Mouse (Mus musculus) thymus, postnatal 25 days (tissue): ENCODE data around the gene Cpb2.

ENCODE experiments used
- DNase-seq: peaks from one replicate; pipeline ENCODE4 v3.0.0; 2022

Gene Cpb2

DNA sequence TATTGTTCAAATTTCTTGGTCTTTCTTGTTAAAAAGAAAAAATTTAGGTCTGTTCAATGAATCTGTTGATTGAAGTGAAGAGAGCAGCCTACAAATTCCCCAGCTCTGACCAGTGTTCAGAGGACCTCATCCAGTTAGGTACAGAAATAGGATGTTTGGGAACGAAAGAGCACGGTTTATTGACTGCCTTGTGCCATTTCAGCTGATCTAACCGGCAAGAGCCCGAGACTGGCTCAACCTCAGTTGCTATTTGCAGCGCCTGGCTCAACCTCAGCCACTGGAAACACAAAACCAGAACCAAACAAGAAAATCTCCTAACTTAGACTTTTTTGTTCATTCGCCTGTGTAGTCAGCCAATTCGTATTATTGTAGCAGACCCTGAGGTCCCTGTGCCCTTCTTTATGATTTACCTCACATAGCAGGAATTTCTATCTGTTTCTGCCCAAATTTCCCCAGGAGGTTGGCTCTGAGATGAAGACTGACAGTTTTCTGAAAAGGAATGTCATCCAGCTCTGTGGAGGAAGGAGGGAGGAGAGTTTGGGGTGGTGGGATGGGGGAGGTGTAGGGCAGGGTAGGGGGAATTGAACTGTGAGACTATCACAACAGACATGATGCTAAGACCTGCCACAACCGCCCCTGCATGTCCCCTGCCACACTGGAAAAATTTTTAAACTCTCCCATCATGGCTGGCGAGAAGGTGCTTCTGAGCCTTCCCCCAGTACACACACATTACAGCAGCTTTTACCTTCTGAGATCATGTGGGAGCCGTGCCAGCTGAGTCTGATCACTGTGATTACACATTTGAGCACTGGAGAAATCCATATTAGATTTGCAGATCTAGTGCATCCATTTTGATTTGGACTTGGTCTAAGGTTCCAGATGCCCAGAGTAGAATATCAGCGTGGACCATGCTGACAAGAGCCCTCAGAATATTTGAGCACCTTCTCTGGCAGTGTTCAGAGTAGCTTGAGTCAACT lies 4.2 kb downstream of the Cpb2 start:
- DNase-seq: no peak

DNA sequence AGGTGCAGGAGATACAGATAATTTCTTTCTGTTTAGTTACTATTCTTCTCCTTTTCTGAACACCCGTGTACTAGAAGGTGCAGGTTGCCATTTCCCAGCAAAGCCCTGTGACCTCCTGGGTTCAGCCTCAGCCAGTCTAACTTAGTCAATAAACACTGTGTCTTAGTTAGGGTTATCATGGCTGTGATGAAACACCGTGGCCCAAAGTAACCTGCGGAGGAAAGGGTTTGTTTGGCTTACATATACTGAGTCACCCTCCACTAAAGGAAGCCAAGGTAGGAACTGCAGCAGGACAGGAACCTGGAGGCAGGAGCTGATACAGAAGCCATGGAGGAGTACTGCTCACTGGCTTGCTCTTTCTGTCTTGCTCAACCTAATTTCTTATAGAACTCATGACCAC lies 8.3 kb downstream of the Cpb2 start:
- no peak for DNase-seq

DNA sequence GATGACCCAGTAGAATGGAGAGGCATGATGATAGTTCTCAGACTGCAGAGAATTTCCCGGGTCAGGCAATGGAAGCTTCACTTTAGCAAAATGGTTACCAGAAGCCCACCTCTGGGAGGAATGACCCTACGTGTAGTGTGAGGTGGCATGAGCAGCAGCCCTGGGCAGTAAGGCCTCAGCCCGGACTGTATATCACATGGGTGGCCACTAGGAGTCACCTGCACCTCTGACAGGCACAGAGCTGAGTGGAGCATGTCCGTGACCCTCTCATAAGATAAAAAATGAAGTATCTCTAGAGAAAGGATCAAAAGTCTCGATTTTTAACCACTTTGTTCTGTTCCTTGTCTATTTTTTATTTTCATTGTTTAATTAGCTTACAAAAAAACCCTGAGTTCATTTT lies 14.4 kb downstream of the Cpb2 start:
- DNase-seq: peak; percentile 4

DNA sequence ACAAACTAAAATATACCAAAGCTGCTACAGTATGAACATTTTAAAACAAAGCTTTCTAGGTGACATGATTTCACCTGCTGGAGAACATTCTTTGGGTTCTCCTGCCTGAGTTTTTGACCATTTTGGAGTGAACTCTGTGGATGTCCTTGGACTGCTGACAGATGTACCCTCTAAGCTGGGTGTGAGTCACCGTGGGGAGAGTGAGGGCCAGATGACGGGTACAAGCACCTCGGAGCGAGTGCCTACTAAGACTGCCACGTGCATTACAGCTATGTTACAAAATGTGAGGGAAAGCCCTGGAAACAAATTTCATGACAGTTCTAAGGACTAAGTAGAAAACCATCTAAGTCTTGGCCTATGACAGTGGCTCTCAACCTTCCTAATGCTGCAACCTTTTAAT lies 27.4 kb downstream of the Cpb2 start:
- DNase-seq: no peak

DNA sequence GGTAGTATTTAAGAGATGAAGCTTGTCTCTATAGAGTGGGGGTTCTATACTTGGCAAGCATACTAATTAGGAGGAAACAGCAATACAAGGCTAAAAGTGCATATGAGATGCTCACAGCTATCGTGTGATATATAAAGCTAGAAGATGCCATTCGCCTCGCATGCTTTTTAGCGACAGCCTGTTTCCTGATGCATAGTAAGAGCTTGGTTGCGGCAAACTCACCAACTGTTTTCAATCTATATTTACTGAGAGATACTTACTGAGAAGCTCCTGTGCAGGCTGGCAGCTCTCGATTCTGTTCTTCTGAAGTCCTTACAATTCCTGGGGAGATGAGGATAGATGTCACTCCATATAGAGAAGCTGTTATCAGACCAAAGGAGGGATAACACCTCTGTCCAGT lies 37.6 kb downstream of the Cpb2 start:
- no peak for DNase-seq

DNA sequence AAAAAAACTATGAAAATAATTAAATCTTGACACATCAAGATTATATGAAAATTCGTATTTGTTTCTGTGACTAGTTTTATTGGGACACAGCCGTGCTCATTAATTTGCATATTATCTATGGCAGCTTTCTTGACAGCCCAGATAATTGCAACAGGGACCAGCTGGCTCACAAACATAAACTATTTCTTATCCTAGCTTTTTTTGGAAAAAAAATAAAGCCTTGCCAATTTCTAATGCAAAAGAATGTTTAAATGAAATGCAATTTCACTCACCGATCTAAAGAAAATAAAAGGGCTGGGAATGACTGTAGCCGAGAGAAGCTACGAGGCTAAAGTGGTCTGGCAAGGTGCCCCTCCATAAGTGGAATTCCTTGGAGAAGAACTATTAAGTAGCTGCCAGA lies 38.3 kb downstream of the Cpb2 start:
- DNase-seq: no peak

DNA sequence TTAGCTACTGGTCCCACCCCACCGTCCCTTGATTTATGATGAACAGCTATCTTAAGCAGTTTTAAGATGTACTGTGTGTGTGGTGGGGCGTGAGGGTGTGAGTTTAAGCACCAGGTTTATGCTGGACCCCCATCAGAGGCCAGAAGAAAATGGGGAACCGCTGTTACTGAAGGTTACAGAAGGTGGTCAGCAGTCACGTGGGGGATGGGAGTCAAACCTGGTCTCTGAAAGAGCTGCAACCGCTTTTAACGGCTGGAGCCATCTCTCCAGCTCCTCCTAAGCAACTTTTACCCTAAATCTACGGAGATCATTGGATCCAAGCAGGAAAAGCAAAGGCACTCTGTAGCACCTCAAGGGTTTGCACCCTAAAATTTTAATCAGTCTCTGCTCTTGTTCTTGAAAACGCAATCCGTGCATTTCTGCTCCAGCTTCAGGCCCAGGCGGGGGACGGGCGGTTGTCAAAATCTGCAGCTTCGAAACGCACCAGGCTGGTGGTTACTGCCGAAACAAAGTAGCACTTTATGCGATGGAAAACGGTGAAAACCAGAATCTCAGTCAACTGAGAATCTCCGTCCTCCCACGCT lies 41.6 kb downstream of the Cpb2 start:
- no peak for DNase-seq

DNA sequence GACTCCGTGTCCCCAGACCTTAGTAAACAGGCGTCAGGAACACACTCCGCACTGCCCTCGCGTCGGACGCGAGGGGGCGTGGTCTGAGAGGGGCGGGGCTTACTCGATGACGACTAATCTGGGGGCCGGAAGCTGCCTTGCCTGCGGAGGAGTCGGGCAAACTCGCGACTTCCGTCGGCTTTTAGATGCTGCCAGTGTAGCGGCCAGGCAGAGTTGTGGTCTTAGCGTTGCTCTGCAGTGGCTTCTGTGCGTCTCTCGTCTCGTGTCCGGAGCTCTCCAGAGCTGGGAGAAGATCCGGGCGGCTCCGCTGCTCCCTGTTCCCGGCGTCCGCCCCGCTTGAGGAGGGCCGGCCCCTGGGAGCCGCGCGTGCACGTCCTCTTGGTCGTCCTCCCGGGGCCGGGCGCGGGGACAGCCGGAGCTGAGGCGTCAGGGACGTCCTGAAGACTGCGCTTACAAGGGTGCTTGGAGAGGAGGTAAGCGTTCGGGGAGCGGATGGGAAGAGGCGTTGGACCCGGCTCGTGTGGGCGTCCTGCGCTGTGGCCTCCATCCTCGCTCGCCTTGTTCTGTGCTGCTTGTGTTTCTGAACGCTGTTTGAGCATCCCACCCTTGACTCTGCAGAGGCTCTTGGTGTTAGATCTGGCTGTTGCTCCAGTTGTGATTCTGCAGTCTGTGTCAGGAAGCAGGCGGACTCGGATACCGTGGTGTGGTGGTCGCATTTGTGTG lies 42.3 kb downstream of the Cpb2 start, which contains the start of gene Zc3h13:
TSS of gene Zc3h13 (plus strand) at position 181 of the 723 bp plus-strand sequence.
- peak; percentile 97 for DNase-seq

DNA sequence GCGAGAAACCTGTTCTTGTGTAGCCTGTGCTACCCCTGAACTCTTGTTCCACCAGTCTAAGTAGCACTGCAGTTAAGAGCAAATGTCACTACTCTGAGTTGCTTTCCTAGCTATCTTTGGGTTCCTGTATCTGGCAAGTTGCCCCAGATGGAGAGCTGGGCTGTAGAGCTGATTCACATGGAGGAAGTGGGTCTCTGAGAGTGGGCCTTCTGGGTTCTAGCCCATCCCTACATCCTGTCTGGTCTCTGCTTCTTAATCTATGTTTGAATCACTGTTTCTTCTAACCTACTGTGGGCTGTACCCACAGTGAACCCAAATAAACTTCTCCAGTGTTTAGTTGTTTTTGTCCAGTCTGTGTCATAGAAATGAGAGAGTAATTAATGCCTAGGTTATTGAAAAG lies 59.0 kb downstream of the Cpb2 start:
- DNase-seq: no peak

DNA sequence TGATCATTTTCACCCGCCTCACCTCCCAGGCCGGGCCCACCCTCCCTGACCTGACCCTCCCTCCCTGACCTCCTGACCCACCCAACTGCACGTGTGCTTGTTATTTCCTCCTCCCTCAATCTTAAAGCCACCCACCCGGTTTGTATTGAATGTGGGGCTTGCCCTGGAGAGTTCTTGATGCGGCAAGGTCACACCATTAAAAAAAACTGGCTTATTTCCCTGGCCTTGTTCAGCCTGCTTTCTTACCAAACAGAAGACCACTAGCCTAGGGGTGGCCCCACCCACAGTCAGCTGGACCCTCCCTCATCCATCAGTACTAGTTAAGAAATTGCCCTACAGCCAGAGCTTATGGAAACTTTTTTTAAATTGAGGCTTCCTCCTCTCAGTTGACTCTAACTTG lies 61.7 kb downstream of the Cpb2 start:
- no peak for DNase-seq

DNA sequence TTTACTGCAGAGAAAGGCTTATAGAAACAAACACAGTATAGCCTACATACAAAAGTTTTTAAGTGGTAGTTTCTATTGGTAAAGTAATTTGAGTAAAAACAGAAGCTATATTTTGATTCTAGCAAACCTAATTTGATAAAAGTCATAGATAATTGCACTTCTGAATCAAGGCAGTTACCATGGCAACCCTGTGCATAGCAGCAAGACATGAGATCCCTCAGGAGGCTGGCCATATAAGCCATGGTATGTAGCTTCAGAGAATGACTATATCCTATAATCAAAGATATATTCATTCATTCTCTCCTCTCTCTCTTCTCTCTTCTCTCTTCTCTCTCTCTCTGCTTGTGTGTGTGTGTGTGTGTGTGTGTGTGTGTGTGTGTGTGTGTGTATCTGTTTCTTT lies 65.8 kb downstream of the Cpb2 start:
- DNase-seq: no peak

DNA sequence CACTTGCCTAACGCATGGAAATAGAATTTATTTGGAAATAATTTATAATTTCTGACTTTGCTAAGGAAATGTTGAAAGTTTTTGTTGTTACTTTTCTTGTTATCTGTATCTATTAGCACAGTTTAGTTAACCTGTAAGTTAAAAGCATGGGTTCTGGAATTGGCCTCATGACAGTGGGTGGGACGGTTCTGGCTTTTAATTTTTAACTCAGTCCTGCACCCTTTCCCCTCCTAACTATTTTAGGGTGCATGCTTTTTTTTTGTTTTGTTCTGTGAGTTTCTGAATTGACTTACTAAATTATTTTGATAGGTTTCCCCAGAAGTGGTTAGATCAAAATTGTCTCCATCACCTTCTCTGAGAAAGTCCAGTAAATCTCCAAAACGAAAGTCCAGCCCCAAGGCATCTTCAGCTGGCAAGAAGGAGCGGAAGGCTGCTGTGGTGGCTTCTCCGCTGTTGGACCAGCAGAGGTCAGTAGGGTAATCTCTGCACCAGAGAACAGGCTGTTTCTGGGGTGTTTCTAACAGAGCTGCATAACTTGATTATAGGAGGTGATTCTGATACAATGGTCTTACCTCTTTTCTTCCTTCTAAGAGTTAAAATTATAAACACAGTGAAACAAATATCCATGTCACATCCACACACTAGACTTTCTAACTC lies 67.4 kb downstream of the Cpb2 start:
- DNase-seq: no peak

DNA sequence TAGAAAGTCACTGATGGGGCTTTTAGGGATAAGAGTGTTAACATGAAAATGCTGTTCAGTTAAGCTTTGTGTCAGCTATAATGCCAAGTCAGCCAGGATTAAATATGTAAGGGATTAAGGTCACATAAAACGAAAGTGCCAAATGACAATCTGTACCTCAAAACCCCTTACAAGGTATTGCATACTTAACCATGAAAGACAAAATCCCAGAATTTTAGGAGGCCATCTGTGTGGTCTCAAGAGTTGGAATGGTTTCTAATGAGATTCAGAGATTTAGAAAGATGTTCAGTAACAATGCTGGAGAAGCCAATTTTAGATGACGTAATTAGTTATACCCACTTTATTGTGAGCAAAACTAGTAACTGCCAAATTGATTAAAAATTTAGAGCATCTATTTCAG lies 72.4 kb downstream of the Cpb2 start:
- no peak for DNase-seq

DNA sequence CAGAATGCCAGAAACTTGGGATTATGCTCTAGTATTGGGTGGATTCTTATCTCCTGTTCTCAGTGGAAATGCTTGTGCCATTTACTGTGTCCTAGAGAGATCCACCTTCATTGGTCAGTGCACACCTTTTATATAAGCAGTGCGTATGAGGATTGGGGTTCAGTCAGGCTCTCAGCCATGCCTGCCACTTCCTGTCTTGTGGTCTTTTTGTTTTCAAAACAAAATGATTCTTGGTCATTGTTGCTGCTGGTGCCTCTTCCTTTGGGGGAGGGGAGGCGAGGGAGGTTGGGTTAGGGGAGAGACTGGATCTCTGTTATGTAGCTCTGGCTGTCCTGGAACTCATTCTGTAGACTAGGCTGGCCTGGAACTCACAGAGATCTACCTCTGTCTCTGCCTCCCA lies 76.6 kb downstream of the Cpb2 start:
- DNase-seq: no peak

DNA sequence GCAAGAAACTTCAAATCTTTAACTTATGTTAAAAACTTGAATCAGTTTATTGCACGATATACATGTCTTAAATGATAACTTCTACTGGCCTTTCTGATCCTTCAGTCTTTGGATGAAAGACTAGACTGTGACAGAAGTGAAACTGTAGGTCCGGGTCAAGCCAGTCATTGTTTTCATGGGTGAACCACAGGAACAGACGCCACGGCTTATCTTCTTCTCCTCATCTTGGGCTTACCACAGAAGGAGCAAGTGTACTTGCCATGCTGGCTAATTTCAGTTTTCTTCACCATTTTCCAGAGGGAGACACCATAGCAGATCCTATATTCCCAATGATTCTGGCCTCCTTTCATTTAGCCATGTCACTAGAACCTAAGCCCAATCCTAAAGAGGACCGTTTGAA lies 78.2 kb downstream of the Cpb2 start:
- no peak for DNase-seq

DNA sequence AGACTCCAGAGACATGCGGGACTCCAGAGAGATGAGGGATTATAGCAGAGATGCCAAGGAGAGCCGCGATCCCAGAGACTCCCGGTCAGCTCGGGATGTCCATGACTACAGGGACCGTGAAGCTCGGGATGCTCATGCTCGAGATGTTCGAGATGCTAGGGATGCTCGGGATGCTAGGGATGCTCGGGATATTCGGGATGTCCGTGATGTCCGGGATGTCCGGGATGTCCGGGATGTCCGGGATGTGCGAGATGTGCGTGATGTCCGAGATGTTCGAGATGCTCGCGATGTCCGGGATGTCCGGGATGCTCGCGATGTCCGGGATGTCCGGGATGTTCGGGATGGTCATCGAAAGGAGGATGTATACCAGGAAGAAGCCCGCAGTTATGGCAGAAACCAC lies 81.3 kb downstream of the Cpb2 start:
- DNase-seq: no peak

DNA sequence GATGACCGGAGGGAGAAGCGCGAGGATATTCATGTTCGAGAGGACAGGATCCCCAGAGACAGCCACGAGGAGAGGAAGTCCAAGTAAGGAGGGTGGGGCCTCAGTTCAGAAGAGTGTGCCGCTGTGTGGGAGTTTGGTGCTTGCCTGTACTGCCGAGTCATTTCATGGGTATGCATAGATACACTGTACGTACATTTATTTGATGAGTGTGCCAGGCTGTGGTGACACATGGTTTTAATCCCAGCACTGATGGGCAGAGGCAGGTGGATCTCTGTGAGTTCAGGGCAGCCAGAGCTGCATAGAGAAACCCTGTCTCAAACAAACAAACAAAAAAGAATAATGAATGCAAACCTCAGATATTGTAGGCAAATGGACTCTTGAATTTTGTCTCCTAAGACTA lies 86.0 kb downstream of the Cpb2 start:
- no peak for DNase-seq

DNA sequence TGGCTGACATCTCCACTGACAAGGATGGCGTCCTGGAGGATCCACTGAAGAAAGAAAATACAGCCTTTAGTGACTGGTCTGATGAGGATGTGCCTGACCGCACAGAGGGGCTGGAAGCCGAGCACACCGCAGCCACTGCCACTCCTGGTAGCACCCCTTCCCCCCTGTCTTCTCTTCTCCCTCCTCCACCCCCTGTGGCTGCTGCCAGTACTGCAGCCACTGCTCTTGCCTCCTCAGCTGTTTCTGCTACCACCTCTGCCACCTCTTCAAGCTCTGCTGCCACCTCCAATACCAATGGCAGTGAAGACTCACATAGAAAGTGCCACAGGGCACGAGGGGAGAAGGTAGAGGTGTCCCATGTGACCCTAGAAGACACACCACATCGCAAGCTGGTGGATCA lies 88.5 kb downstream of the Cpb2 start:
- DNase-seq: peak; percentile 14
